Mouse (Mus musculus) layer of hippocampus, postnatal 36 days (tissue): ENCODE results near the gene Ldhal6b. TPM values are rescaled to one million over a fixed set of nuclear protein-coding genes. Genes with fewer than 3 reads are reported as not detected.

Experiments used
- microRNA-seq, 2 experiments: library from miRNA; unstranded; fragments of <30 nt; microRNA quantifications; one replicate each; pipeline ENCODE4 v1.2.0; 2021
- total RNA-seq, 2 experiments: library from RNA; stranded (reverse); gene quantifications; 2 replicates each; pipeline ENCODE4 v1.2.3; 2021

The Ldhal6b gene
- total RNA-seq, 2 experiments from 2014 or later, result 1.3 to 1.6 TPM

Small RNA genes within 50 kb of the gene (microRNA-seq; reads per million reads assigned to microRNA genes)
- 0 reads per million in 2 experiments for gene Gm22475

Other genes starting within 250 kb of the Ldhal6b start
- gene Tmem242, start 21.5 kb upstream of the Ldhal6b start, total RNA-seq, result 10 to 100 TPM; 74.5 to 85.0 TPM
- 10 to 100 TPM; 48.7 to 51.8 TPM for gene Zdhhc14, start 73.8 kb upstream of the Ldhal6b start, total RNA-seq